Mouse (Mus musculus) limb, embryonic 15.5 days (tissue): ENCODE results near the gene 6030452D12Rik. TPM values are rescaled to one million over a fixed set of nuclear protein-coding genes. Genes with fewer than 3 reads are reported as not detected.

Source experiments
- ATAC-seq: fragments of 200-750 bp; cut with Nextera tagmentation; 2 replicates; pipeline ENCODE4 v1.8.0; 2017; ENCODE audit warnings: low read depth, moderate TSS enrichment; ENCODE audit not compliant: insufficient number of reproducible peaks, low FRiP score, low TSS enrichment
- H3K27ac ChIP-seq: fragments of 300-500 bp; sonication (generic); 2 replicates; pipeline ENCODE4 v1.5.1; 2015; ENCODE audit warnings: moderate library complexity, mild to moderate bottlenecking, inconsistent platforms
- H3K27me3 ChIP-seq: fragments of 300-500 bp; sonication (generic); 2 replicates; pipeline ENCODE4 v1.6.1; 2015; ENCODE audit warnings: inconsistent platforms
- H3K36me3 ChIP-seq: fragments of 300-500 bp; sonication (generic); 2 replicates; pipeline ENCODE4 v1.6.1; 2015; ENCODE audit warnings: inconsistent platforms
- H3K4me1 ChIP-seq: fragments of 300-500 bp; sonication (generic); 2 replicates; pipeline ENCODE4 v1.6.1; 2015; ENCODE audit warnings: inconsistent platforms
- H3K4me2 ChIP-seq: fragments of 300-500 bp; sonication (generic); 2 replicates; pipeline ENCODE4 v1.6.1; 2015; ENCODE audit warnings: mild to moderate bottlenecking, inconsistent platforms
- H3K4me3 ChIP-seq: fragments of 300-500 bp; sonication (generic); 2 replicates; pipeline ENCODE4 v1.5.1; 2015; ENCODE audit warnings: mild to moderate bottlenecking, inconsistent platforms
- H3K9ac ChIP-seq: fragments of 300-500 bp; sonication (generic); 2 replicates; pipeline ENCODE4 v1.6.1; 2015; ENCODE audit warnings: inconsistent platforms
- H3K9me3 ChIP-seq: fragments of 300-500 bp; sonication (generic); 2 replicates; pipeline ENCODE4 v1.6.1; 2016; ENCODE audit warnings: inconsistent platforms
- WGBS: fragments of 180-500 bp; shearing (Covaris S2); methylation state at CpG from one replicate; pipeline ENCODE4 v1.1.7; 2015; 5-methylcytosine and 5-hydroxymethylcytosine counted together
- polyA plus RNA-seq: library from polyadenylated mRNA; unstranded; fragments of >200 nt; fragmentation: Nextera tagmentation; extraction: Ambion mirVana; gene quantifications from 2 replicates; pipeline ENCODE4 v1.2.1, GENCODE M21; 2015

The 6030452D12Rik gene
- polyA plus RNA-seq: not detected in 2 replicates

DNA sequence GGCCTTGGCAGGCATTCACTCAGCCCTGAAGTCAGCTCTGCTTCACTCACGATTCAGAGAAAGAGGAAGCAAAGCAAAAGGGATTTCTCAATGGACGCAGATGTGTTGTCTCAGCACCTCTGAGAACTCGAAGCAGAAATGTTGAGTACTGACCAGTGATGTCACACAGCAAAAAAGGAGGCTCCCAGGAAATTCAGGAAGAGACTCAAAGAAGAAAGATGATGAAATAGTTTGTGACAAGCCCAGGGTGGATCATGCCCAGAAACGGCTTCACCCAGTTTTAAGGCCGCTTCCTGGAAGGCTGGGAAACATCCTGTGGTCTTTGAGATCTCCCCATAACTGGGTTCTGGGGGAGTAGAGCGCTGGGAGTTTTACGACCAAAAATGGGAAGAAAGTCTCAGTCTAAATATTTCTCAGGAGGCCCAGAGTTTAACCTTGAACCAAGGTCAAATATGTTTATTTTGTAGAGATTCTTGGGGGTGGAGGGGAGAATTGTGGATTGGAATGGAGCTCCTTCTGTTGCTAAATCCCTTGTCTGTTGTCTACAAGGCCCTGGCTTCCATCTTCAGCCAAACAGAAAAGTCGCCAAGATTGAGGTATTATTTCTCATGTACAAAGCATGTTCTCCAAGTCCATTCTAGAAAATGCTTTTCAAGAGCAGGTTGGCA lies at the start of gene 6030452D12Rik:
Gene 6030452D12Rik, plus strand, starts transcription at position 505 of the 668 bp plus-strand sequence.
- 0 out of 2 replicates have a peak, but pooled peaks have one; percentile 35 for ATAC-seq
- no peak within 1 kb of the TSS for H3K4me3 ChIP-seq
- no peak within 1 kb of the TSS for H3K4me2 ChIP-seq
- no peaks in the 10 kb centered on the region for H3K36me3 ChIP-seq
- H3K27ac ChIP-seq: peak within 1 kb of the TSS; percentile 63
- WGBS: 40% methylated on average over 8 of the region's 8 CpGs
- H3K9me3 ChIP-seq: no peaks in the 10 kb centered on the region
- H3K27me3 ChIP-seq: no peaks in the 10 kb centered on the region
- H3K9ac ChIP-seq: no peak within 1 kb of the TSS
- H3K4me1 ChIP-seq: peaks cover 13% of the 10 kb centered on the region

DNA sequence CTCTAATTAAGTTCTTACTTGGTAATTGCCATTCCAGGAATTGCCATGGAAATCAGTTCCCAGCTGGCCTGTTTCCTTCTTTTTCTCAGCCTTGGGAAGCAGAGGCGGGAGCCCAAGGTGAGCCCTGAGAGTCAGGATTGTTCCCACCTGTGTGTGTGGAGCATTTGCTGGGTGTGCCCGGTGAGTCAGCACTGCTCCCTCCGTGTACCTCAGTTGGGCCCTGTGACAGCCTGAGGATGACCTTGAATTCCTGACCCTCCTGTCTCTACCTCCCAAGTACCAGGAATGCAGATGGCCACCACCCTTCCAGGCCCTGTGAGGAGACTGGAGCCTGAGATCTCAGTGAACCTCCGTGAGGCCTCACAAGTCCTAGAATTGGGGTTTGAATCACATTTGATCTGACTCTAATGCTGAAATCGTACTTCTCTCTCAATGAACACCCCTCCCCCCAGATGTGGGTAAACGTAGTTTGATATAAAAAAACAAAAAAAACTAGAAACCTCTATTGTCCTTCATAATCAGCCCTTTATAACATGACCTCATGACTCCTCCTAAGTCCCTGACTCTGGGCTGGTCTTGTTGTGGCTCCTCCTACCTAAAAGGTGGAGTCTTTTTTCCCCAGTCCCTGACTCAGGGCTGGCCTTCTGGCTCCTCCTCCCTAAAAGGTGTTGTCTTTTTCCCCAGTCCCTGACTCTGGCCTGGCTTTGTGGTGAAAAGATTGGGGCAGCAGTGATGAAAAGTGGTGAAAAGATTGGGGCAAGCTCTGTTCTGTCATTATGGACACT lies 48.8 kb upstream of the 6030452D12Rik start:
- no peak for ATAC-seq
- WGBS: 69% methylated on average over 6 of the region's 6 CpGs
- Histone ChIP-seq H3K9me3 (no peaks in the 10 kb centered on the region), H3K9ac (no peak overlapping the region), H3K4me3 (no peak overlapping the region), H3K4me2 (no peak overlapping the region), H3K27ac (no peak overlapping the region), H3K36me3 (no peaks in the 10 kb centered on the region), H3K4me1 (peaks cover 3% of the 10 kb centered on the region; the same call in 1 of the 2 replicates), H3K27me3 (no peaks in the 10 kb centered on the region)

DNA sequence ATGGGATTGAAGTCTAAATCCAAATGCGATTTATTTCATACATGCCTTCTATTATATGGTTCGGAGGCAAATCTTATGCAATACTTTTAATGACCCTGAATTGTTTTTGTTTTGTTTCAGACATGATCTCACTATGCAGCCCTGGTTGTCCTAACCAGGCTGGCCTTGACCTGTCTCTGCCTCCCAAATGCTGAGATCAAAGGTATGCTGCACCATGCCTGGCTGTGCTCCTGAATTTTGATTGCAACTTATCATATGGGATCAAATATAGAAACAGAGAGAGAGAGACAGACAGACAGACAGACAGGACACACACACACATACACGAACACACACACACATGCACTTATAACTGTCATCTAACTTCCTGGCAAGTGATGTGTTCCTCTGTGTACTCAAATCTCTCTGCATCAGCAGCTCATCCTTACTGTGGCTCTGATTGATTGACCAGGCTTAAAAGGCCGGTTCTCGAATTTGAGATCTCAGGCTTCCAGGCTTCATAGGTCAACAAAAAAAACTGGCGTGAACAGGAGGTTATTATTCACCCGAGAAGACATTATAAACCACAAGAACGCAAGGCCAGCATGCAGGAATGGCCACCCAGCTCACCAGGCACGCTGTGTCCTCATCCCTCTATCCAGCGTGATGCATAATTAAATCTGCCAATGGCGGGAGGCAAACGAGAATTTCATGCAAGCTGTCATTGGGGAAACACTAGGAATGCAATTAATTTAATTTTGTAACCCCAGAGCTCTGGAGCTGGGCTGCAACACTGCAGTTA lies 47.4 kb upstream of the 6030452D12Rik start:
- H3K4me3 ChIP-seq: no peak overlapping the region
- no peak overlapping the region for H3K9ac ChIP-seq
- H3K27me3 ChIP-seq: no peaks in the 10 kb centered on the region
- H3K4me1 ChIP-seq: peaks cover 3% of the 10 kb centered on the region; the same call in 1 of the 2 replicates
- no peak overlapping the region for H3K27ac ChIP-seq
- no peak overlapping the region for H3K4me2 ChIP-seq
- H3K36me3 ChIP-seq: no peaks in the 10 kb centered on the region
- WGBS: 58% methylated on average over 12 of the region's 12 CpGs
- H3K9me3 ChIP-seq: no peaks in the 10 kb centered on the region
- ATAC-seq: no peak

DNA sequence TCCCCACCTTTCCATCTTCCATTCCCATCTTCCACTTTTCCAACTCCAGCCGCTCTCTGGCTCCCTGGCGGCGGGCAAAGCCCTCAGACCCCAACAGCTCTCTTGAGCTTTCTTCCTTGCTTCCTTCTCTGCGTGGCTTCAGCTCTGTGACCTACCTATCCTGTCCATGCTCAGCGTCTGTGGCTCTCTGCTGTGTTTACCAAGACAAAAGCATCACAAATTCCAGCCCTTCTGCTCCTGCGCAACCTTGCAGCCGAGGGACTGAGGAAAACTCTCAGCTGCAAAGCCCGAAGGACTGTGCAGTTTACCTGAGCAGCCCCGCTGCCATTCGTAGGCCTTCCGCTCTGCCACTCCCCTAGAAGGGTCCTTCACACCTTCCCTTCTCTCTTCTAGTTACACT lies 46.3 kb upstream of the 6030452D12Rik start:
- no peak overlapping the region for H3K4me2 ChIP-seq
- no peak overlapping the region for H3K9ac ChIP-seq
- 82% methylated on average over 11 of the region's 11 CpGs for WGBS

DNA sequence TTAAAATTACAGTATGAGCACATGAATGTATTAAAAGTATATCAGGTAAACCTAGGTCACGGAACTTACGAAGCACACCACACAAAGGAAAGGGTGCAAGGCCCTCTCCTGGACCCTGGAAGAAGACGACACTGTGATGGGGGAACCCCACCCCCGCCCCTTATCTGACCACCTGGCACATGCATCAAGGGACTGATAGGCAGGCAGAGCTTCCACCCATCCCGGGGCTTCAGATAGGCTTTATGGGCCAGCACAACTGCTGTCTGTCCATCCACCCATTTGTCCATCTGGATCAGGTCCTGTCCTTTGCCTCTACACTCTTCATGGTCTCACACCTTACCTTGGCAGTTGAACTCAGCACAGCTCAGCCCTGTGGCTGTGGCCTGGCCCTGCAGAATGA lies 38.2 kb upstream of the 6030452D12Rik start:
- H3K27ac ChIP-seq: no peak overlapping the region
- H3K4me1 ChIP-seq: no peaks in the 10 kb centered on the region
- no peak for ATAC-seq
- H3K4me3 ChIP-seq: no peak overlapping the region
- no peak overlapping the region for H3K9ac ChIP-seq
- H3K9me3 ChIP-seq: no peaks in the 10 kb centered on the region
- no peaks in the 10 kb centered on the region for H3K27me3 ChIP-seq
- H3K4me2 ChIP-seq: no peak overlapping the region
- 68% methylated on average over 5 of the region's 5 CpGs for WGBS
- no peaks in the 10 kb centered on the region for H3K36me3 ChIP-seq

More for the DNA sequence above, 46.3 kb upstream of the 6030452D12Rik start:
- Histone ChIP-seq H3K9me3 (no peaks in the 10 kb centered on the region), H3K27me3 (no peaks in the 10 kb centered on the region), H3K36me3 (no peaks in the 10 kb centered on the region), H3K4me3 (no peak overlapping the region), H3K4me1 (peaks cover 3% of the 10 kb centered on the region; the same call in 1 of the 2 replicates), H3K27ac (no peak overlapping the region)
- no peak for ATAC-seq

DNA sequence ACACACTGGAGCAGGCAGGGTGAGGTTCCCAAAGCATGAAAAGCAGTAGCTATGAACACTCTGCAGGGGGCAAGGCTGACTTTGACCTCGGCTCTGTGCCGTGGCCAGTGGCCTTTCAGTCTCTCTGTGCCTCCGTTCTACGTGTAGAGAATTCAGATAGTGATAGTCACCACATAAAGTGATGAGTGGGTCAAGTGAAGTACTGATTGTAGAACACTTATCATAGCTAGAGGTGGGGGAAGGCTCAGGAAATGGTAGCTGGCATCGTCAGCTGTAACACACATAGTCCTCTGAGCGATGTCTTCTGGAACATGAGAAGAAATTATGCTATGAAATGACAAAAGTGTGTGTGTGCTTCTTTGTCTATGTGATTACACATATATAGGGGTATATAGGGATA lies 36.5 kb upstream of the 6030452D12Rik start:
- H3K9me3 ChIP-seq: no peaks in the 10 kb centered on the region
- H3K36me3 ChIP-seq: no peaks in the 10 kb centered on the region
- H3K27ac ChIP-seq: no peak overlapping the region
- H3K4me1 ChIP-seq: no peaks in the 10 kb centered on the region
- H3K4me2 ChIP-seq: no peak overlapping the region
- no peaks in the 10 kb centered on the region for H3K27me3 ChIP-seq
- ATAC-seq: no peak
- 88% methylated on average over 6 of the region's 6 CpGs for WGBS
- no peak overlapping the region for H3K4me3 ChIP-seq
- H3K9ac ChIP-seq: no peak overlapping the region

DNA sequence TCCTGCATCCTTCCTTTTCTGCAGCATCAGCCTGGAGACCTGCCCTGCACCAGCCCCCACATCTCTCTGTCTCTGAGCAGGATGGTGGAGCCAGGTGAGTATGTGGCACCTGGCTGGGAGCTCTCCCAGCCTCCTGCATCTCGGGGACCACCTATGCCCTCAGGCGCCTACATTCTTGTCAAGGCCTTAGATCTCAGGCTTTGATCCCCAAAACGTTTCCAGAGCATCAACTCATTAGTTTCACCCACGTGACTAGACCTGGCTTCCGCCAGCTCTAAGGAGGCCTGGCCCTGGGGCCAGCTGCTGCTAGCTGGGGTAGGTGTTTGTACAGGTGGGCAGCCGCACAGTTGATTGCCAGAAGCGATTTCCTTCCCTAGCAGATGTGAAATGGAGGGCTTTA lies 30.8 kb upstream of the 6030452D12Rik start:
- Histone ChIP-seq H3K9me3 (no peaks in the 10 kb centered on the region), H3K27ac (no peak overlapping the region), H3K4me2 (no peak overlapping the region), H3K27me3 (no peaks in the 10 kb centered on the region), H3K9ac (no peak overlapping the region), H3K4me1 (peaks cover 7% of the 10 kb centered on the region), H3K4me3 (no peak overlapping the region), H3K36me3 (no peaks in the 10 kb centered on the region)
- no peak for ATAC-seq
- 20% methylated on average over 7 of the region's 7 CpGs for WGBS

DNA sequence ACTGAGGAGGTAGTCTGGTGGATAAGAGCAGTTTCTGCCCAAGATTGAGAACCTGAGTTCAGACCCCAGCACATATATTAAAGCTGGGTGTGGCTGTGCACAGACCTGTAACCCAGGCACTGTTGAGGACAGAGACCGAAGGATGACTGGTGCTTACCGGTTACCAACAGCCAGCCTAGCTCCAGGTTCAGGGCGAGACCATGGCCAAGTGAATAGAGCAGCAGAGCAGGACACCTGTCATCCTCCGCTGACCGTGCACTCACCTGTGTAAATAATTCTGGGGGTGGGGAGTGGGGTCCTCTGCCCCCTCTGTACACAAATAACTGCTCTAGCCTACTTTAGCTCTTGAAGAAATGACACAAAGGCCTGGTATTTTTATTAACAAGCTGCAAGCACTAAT lies 26.3 kb upstream of the 6030452D12Rik start:
- no peak overlapping the region for H3K9ac ChIP-seq
- ATAC-seq: no peak
- no peaks in the 10 kb centered on the region for H3K9me3 ChIP-seq
- H3K36me3 ChIP-seq: no peaks in the 10 kb centered on the region
- no peak overlapping the region for H3K27ac ChIP-seq
- WGBS: 94% methylated on average over 5 of the region's 5 CpGs
- H3K4me3 ChIP-seq: no peak overlapping the region
- no peak overlapping the region for H3K4me2 ChIP-seq
- peaks cover 7% of the 10 kb centered on the region for H3K4me1 ChIP-seq
- H3K27me3 ChIP-seq: no peaks in the 10 kb centered on the region

DNA sequence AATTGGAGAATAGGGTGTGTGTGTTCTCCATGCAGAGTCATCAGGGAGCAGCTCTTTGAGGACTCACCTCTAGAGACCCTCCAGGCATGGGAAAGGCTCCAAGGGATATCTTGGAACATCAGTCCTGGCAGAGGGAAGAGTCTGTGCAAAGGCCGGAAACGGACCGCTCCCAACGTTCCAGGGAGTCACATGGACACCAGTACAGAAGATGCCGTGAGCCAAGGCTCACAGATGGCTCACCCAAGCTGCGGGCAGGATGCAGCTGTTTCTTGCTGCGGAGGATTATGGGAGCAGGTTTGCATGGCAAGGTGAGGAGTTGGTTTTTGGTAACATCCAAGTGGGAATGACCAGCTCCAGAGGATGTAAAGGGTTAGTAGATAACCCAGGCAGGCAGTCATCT lies 3.9 kb downstream of the 6030452D12Rik start:
- no peak for ATAC-seq
- Histone ChIP-seq H3K27me3 (no peaks in the 10 kb centered on the region), H3K9ac (no peak overlapping the region), H3K36me3 (no peaks in the 10 kb centered on the region), H3K27ac (no peak overlapping the region), H3K9me3 (no peaks in the 10 kb centered on the region), H3K4me3 (no peak overlapping the region), H3K4me2 (no peak overlapping the region), H3K4me1 (peaks cover 41% of the 10 kb centered on the region)
- WGBS: 86% methylated on average over 7 of the region's 7 CpGs

DNA sequence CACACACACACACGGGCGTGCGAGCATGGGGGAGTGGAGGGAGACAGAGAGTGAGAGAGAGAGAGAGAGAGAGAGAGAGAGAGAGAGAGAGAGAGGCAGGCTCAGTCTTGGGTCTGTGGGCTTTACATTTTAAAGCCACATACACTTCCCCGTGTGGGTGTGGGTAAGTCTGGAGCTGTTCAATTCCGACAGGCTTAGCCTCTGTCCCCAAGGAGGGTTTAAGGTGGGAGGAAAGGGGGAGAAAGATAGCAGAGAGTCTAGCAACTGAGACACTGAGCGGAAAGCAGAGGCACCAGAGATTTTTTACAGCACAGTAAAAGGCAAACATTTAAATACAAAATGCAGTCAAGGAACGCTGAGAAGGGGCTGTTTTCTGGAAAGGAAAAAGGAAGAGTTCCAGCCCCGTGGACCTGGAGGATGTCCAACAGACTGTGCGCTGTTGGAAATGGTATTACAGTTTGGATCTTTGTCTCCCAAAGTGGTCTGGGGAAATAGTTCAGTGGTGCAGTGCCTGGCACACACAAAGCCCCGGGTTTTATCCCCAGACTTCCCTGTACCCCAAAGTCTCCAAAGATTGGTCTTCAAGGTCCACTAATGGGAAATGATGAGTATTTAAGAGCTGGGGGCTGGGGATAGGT lies 5.1 kb downstream of the 6030452D12Rik start:
- Histone ChIP-seq H3K4me1 (peaks cover 36% of the 10 kb centered on the region), H3K27ac (peak overlapping the region; percentile 71), H3K9me3 (no peaks in the 10 kb centered on the region), H3K4me3 (no peak overlapping the region), H3K36me3 (no peaks in the 10 kb centered on the region), H3K9ac (no peak overlapping the region), H3K27me3 (no peaks in the 10 kb centered on the region; the same call in 1 of the 2 replicates), H3K4me2 (no peak overlapping the region)
- 25% methylated on average over 10 of the region's 10 CpGs for WGBS
- ATAC-seq: no peak

DNA sequence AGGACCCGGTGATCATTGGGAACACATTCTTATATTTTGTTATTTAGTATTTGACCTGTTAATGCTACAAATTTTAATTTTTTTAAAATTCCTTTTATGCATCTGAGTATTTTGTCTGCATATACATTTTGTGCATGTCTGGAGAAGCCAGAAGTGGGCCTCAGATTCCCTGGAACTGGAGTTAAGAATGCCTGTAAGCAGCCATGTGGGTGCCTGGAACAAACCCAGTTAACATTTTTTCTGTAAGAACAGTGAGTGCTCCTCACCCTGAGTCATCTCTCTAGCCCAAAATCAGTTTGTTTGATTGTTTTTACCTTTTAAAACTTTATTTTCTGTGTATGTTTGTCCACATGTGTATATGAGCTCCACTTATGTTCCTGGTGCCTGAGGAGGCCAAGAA lies 5.8 kb downstream of the 6030452D12Rik start:
- Histone ChIP-seq H3K9ac (no peak overlapping the region), H3K36me3 (no peaks in the 10 kb centered on the region), H3K9me3 (no peaks in the 10 kb centered on the region), H3K4me2 (no peak overlapping the region), H3K4me1 (peaks cover 41% of the 10 kb centered on the region), H3K4me3 (no peak overlapping the region), H3K27me3 (no peaks in the 10 kb centered on the region; the same call in 1 of the 2 replicates), H3K27ac (peak overlapping the region; percentile 71)
- no peak for ATAC-seq
- WGBS: 80% methylated on average over 1 of the region's 1 CpGs
